Mouse (Mus musculus): ENCODE measurements around the gene Nme2. TPM values are rescaled to one million over a fixed set of nuclear protein-coding genes. Genes with fewer than 3 reads are reported as not detected.

The Nme2 gene
- 98.6 and 130 TPM in 2 replicates for polyA plus RNA-seq (2015; fragmentation: Nextera tagmentation; extraction: Ambion mirVana)

GRCm38 (mm10) chr11:93956159-93956558, at the start of gene Nme2:
Gene Nme2 (minus strand): TSS chr11:93956259.
- Histone ChIP-seq H3K27me3 (replicated peaks; ENCODE audit: control insufficient read depth, insufficient read depth, low read length) (no peaks in the 10 kb centered on the region), H3K4me2 (ENCODE audit: low read length) (peak within 1 kb of the TSS; percentile 89), H3K4me3 (ENCODE audit: low read length) (peak within 1 kb of the TSS; percentile 57), H3K4me1 (ENCODE audit: control insufficient read depth, insufficient read depth, low read depth, low read length) (peaks cover 14% of the 10 kb centered on the region), H3K9ac (ENCODE audit: low read depth, low read length) (peak within 1 kb of the TSS; percentile 75), H3K27ac (ENCODE audit: low read depth, low read length) (peak within 1 kb of the TSS; percentile 79), H3K36me3 (ENCODE audit: control insufficient read depth, insufficient read depth, low read length) (peaks cover 21% of the 10 kb centered on the region), H3K9me3 (ENCODE audit: control insufficient read depth, low read length) (no peaks in the 10 kb centered on the region)
- ATAC-seq: 0 out of 2 replicates have a peak, but pooled peaks have one; percentile 3
- 3% methylated on average over 6 of the region's 6 CpGs for WGBS

- Histone ChIP-seq H3K27ac (ENCODE audit: low read depth, low read length) (no peak overlapping the region), H3K4me2 (ENCODE audit: low read length) (no peak overlapping the region), H3K27me3 (replicated peaks; ENCODE audit: control insufficient read depth, insufficient read depth, low read length) (no peaks in the 10 kb centered on the region), H3K9me3 (ENCODE audit: control insufficient read depth, low read length) (no peaks in the 10 kb centered on the region), H3K9ac (ENCODE audit: low read depth, low read length) (no peak overlapping the region), H3K4me1 (ENCODE audit: control insufficient read depth, insufficient read depth, low read depth, low read length) (peaks cover 4% of the 10 kb centered on the region), H3K4me3 (ENCODE audit: low read length) (no peak overlapping the region), H3K36me3 (ENCODE audit: control insufficient read depth, insufficient read depth, low read length) (no peaks in the 10 kb centered on the region)
- ATAC-seq: no peak
- WGBS: 94% methylated on average over 2 of the region's 2 CpGs
These were observed 47.3 kb upstream of the Nme2 start for GRCm38 (mm10) chr11:94003346-94003745.

GRCm38 (mm10) chr11:93999276-93999675, 43.2 kb upstream of the Nme2 start:
- Histone ChIP-seq H3K4me2 (ENCODE audit: low read length) (no peak overlapping the region), H3K4me1 (ENCODE audit: control insufficient read depth, insufficient read depth, low read depth, low read length) (peaks cover 25% of the 10 kb centered on the region), H3K9me3 (ENCODE audit: control insufficient read depth, low read length) (no peaks in the 10 kb centered on the region), H3K36me3 (ENCODE audit: control insufficient read depth, insufficient read depth, low read length) (no peaks in the 10 kb centered on the region), H3K27ac (ENCODE audit: low read depth, low read length) (no peak overlapping the region), H3K4me3 (ENCODE audit: low read length) (no peak overlapping the region), H3K27me3 (replicated peaks; ENCODE audit: control insufficient read depth, insufficient read depth, low read length) (no peaks in the 10 kb centered on the region), H3K9ac (ENCODE audit: low read depth, low read length) (no peak overlapping the region)
- ATAC-seq: no peak

GRCm38 (mm10) chr11:93997141-93997775, 41.2 kb upstream of the Nme2 start:
- H3K4me1 ChIP-seq (ENCODE audit: control insufficient read depth, insufficient read depth, low read depth, low read length): peaks cover 25% of the 10 kb centered on the region
- H3K9ac ChIP-seq (ENCODE audit: low read depth, low read length): peak overlapping the region; percentile 98
- peak overlapping the region; percentile 81 for H3K4me2 ChIP-seq (ENCODE audit: low read length)
- WGBS: 29% methylated on average over 13 of the region's 13 CpGs
- H3K36me3 ChIP-seq (ENCODE audit: control insufficient read depth, insufficient read depth, low read length): no peaks in the 10 kb centered on the region
- no peaks in the 10 kb centered on the region for H3K27me3 ChIP-seq (replicated peaks; ENCODE audit: control insufficient read depth, insufficient read depth, low read length)
- H3K9me3 ChIP-seq (ENCODE audit: control insufficient read depth, low read length): no peaks in the 10 kb centered on the region
- no peak for ATAC-seq
- H3K4me3 ChIP-seq (ENCODE audit: low read length): peak overlapping the region; percentile 87
- H3K27ac ChIP-seq (ENCODE audit: low read depth, low read length): no peak overlapping the region

GRCm38 (mm10) chr11:93996306-93997140, 40.5 kb upstream of the Nme2 start:
- Histone ChIP-seq H3K9ac (ENCODE audit: low read depth, low read length) (peak overlapping the region; percentile 98), H3K4me1 (ENCODE audit: control insufficient read depth, insufficient read depth, low read depth, low read length) (peaks cover 25% of the 10 kb centered on the region), H3K9me3 (ENCODE audit: control insufficient read depth, low read length) (no peaks in the 10 kb centered on the region), H3K27me3 (replicated peaks; ENCODE audit: control insufficient read depth, insufficient read depth, low read length) (no peaks in the 10 kb centered on the region), H3K27ac (ENCODE audit: low read depth, low read length) (peak overlapping the region; percentile 96), H3K4me2 (ENCODE audit: low read length) (peak overlapping the region; percentile 81), H3K36me3 (ENCODE audit: control insufficient read depth, insufficient read depth, low read length) (no peaks in the 10 kb centered on the region), H3K4me3 (ENCODE audit: low read length) (peak overlapping the region; percentile 87)
- peak; percentile 6; the same call in 1 of the 2 replicates for ATAC-seq
- under 1% methylated on average over 58 of the region's 58 CpGs for WGBS

GRCm38 (mm10) chr11:93995720-93996305, 39.8 kb upstream of the Nme2 start, which contains the start of gene Spag9:
Gene Spag9 (plus strand): TSS chr11:93996091.
- under 1% methylated on average over 51 of the region's 70 CpGs for WGBS
- Histone ChIP-seq H3K9me3 (ENCODE audit: control insufficient read depth, low read length) (no peaks in the 10 kb centered on the region), H3K4me3 (ENCODE audit: low read length) (peak within 1 kb of the TSS; percentile 87), H3K9ac (ENCODE audit: low read depth, low read length) (peak within 1 kb of the TSS; percentile 98), H3K27ac (ENCODE audit: low read depth, low read length) (peak within 1 kb of the TSS; percentile 96), H3K36me3 (ENCODE audit: control insufficient read depth, insufficient read depth, low read length) (no peaks in the 10 kb centered on the region), H3K4me1 (ENCODE audit: control insufficient read depth, insufficient read depth, low read depth, low read length) (peaks cover 25% of the 10 kb centered on the region), H3K4me2 (ENCODE audit: low read length) (peak within 1 kb of the TSS; percentile 81), H3K27me3 (replicated peaks; ENCODE audit: control insufficient read depth, insufficient read depth, low read length) (no peaks in the 10 kb centered on the region)
- peak; percentile 91 for ATAC-seq

GRCm38 (mm10) chr11:93995111-93995719, 39.2 kb upstream of the Nme2 start:
- Histone ChIP-seq H3K4me1 (ENCODE audit: control insufficient read depth, insufficient read depth, low read depth, low read length) (peaks cover 25% of the 10 kb centered on the region), H3K9me3 (ENCODE audit: control insufficient read depth, low read length) (no peaks in the 10 kb centered on the region), H3K27ac (ENCODE audit: low read depth, low read length) (peak overlapping the region; percentile 96), H3K4me2 (ENCODE audit: low read length) (peak overlapping the region; percentile 81), H3K9ac (ENCODE audit: low read depth, low read length) (peak overlapping the region; percentile 98), H3K27me3 (replicated peaks; ENCODE audit: control insufficient read depth, insufficient read depth, low read length) (no peaks in the 10 kb centered on the region), H3K4me3 (ENCODE audit: low read length) (peak overlapping the region; percentile 87), H3K36me3 (ENCODE audit: control insufficient read depth, insufficient read depth, low read length) (no peaks in the 10 kb centered on the region)
- ATAC-seq: peak; percentile 27
- 6% methylated on average over 15 of the region's 15 CpGs for WGBS

GRCm38 (mm10) chr11:93994531-93994930, 38.5 kb upstream of the Nme2 start:
- ATAC-seq: no peak
- H3K9ac ChIP-seq (ENCODE audit: low read depth, low read length): no peak overlapping the region
- no peaks in the 10 kb centered on the region for H3K27me3 ChIP-seq (replicated peaks; ENCODE audit: control insufficient read depth, insufficient read depth, low read length)
- 71% methylated on average over 5 of the region's 5 CpGs for WGBS
- peak overlapping the region; percentile 87 for H3K4me3 ChIP-seq (ENCODE audit: low read length)
- peaks cover 25% of the 10 kb centered on the region for H3K4me1 ChIP-seq (ENCODE audit: control insufficient read depth, insufficient read depth, low read depth, low read length)
- H3K36me3 ChIP-seq (ENCODE audit: control insufficient read depth, insufficient read depth, low read length): no peaks in the 10 kb centered on the region
- H3K9me3 ChIP-seq (ENCODE audit: control insufficient read depth, low read length): no peaks in the 10 kb centered on the region
- H3K4me2 ChIP-seq (ENCODE audit: low read length): peak overlapping the region; percentile 81
- H3K27ac ChIP-seq (ENCODE audit: low read depth, low read length): no peak overlapping the region
